Mouse (Mus musculus) intestine, postnatal 0 days (tissue): ENCODE measurements at regions not wholly inside any gene's neighbourhood (a gene's known extent, or its start where the extent isn't known, plus 50 kb on each side); places are given as distances from the start of the nearest gene placed in this dataset.

Experiments
- ATAC-seq: fragments of 200-750 bp; cut with Nextera tagmentation; 2 replicates; pipeline ENCODE4 v1.8.0; 2017; ENCODE audit warnings: mild to moderate bottlenecking, moderate TSS enrichment, moderate library complexity
- H3K27ac ChIP-seq: fragments of 300-500 bp; sonication (generic); 2 replicates; pipeline ENCODE4 v1.5.1; 2014; ENCODE audit warnings: mild to moderate bottlenecking, low read depth, low read length, moderate library complexity
- H3K27me3 ChIP-seq: fragments of 300-500 bp; sonication (generic); replicated peaks from 2 replicates; pipeline ENCODE4 v1.6.1; 2014; ENCODE audit warnings: low read length, mixed read lengths; ENCODE audit not compliant: control insufficient read depth, insufficient read depth
- H3K36me3 ChIP-seq: fragments of 300-500 bp; sonication (generic); 2 replicates; pipeline ENCODE4 v1.6.1; 2014; ENCODE audit warnings: mild to moderate bottlenecking, moderate library complexity; ENCODE audit not compliant: control insufficient read depth, insufficient read depth
- H3K4me1 ChIP-seq: fragments of 300-500 bp; sonication (generic); replicated peaks from 2 replicates; pipeline ENCODE4 v1.6.1; 2014; ENCODE audit warnings: antibody characterized with exemption, low read length, mixed read lengths; ENCODE audit not compliant: control insufficient read depth, insufficient read depth
- H3K4me2 ChIP-seq: fragments of 300-500 bp; sonication (generic); replicated peaks from 2 replicates; pipeline ENCODE4 v1.6.1; 2014; ENCODE audit warnings: low read depth, mild to moderate bottlenecking, moderate library complexity
- H3K4me3 ChIP-seq: fragments of 300-500 bp; sonication (generic); 2 replicates; pipeline ENCODE4 v1.5.1; 2014; ENCODE audit warnings: low read depth, low read length
- H3K9ac ChIP-seq: fragments of 300-500 bp; sonication (generic); 2 replicates; pipeline ENCODE4 v1.6.1; 2014; ENCODE audit warnings: mild to moderate bottlenecking, low read depth, low read length
- H3K9me3 ChIP-seq: fragments of 300-500 bp; sonication (generic); 2 replicates; pipeline ENCODE4 v1.6.1; 2016; ENCODE audit warnings: mixed run types; ENCODE audit not compliant: control insufficient read depth
- CTCF ChIP-seq: sonication (generic); IDR thresholded peaks from 2 replicates; pipeline ENCODE4 v1.5.1; 2016; ENCODE audit warnings: low read depth, mild to moderate bottlenecking, control low read depth, antibody characterized with exemption, moderate library complexity
- WGBS: fragments of 180-500 bp; shearing (Covaris S2); extraction: QIAGEN DNeasy Blood & Tissue Kit; methylation state at CpG from one replicate; pipeline ENCODE4 v1.1.7; 2014; 5-methylcytosine and 5-hydroxymethylcytosine counted together

- Histone ChIP-seq H3K36me3 (no peaks in the 10 kb centered on the region), H3K4me1 (no peaks in the 10 kb centered on the region), H3K27ac (no peak overlapping the region), H3K4me3 (no peak overlapping the region), H3K9ac (no peak overlapping the region), H3K4me2 (no peak overlapping the region), H3K27me3 (no peaks in the 10 kb centered on the region), H3K9me3 (no peaks in the 10 kb centered on the region)
- no peak for ATAC-seq
- TF ChIP-seq CTCF, result no peak
- 90% methylated on average over 3 of the region's 3 CpGs for WGBS
These were observed 429.3 kb downstream of the Ets1 start for GRCm38 (mm10) chr9:33065331-33065730.

- H3K27me3 ChIP-seq, result no peaks in the 10 kb centered on the region
- no peak overlapping the region for H3K27ac ChIP-seq
- H3K4me2 ChIP-seq, result no peak overlapping the region
- 67% methylated on average over 1 of the region's 1 CpGs for WGBS
- no peak for ATAC-seq
- H3K36me3 ChIP-seq, result no peaks in the 10 kb centered on the region
- no peak overlapping the region for H3K9ac ChIP-seq
- no peaks in the 10 kb centered on the region for H3K4me1 ChIP-seq
- H3K9me3 ChIP-seq, result no peaks in the 10 kb centered on the region
- H3K4me3 ChIP-seq, result no peak overlapping the region
- TF ChIP-seq CTCF, result no peak
These were observed 431.5 kb downstream of the Ets1 start for GRCm38 (mm10) chr9:33067521-33067920.

- H3K4me3 ChIP-seq, result no peak overlapping the region
- no peaks in the 10 kb centered on the region for H3K9me3 ChIP-seq
- H3K36me3 ChIP-seq, result no peaks in the 10 kb centered on the region
- H3K4me2 ChIP-seq, result no peak overlapping the region
- no peak for TF ChIP-seq CTCF
- WGBS, result 51% methylated on average over 3 of the region's 3 CpGs
- no peak for ATAC-seq
- no peaks in the 10 kb centered on the region for H3K4me1 ChIP-seq
- no peaks in the 10 kb centered on the region for H3K27me3 ChIP-seq
- H3K9ac ChIP-seq, result no peak overlapping the region
- no peak overlapping the region for H3K27ac ChIP-seq
These were observed 434.1 kb downstream of the Ets1 start for GRCm38 (mm10) chr9:33070116-33070515.

- Histone ChIP-seq H3K36me3 (no peaks in the 10 kb centered on the region), H3K9me3 (no peaks in the 10 kb centered on the region), H3K4me2 (no peak overlapping the region), H3K27ac (no peak overlapping the region), H3K27me3 (no peaks in the 10 kb centered on the region), H3K9ac (no peak overlapping the region), H3K4me1 (no peaks in the 10 kb centered on the region), H3K4me3 (no peak overlapping the region)
- ATAC-seq, result no peak
- 60% methylated on average over 3 of the region's 3 CpGs for WGBS
- TF ChIP-seq CTCF, result no peak
These were observed 444.2 kb downstream of the Ets1 start for GRCm38 (mm10) chr9:33080271-33080670.

GRCm38 (mm10) chr9:33080774-33081173 is 444.8 kb downstream of the Ets1 start:
- Histone ChIP-seq H3K4me1 (no peaks in the 10 kb centered on the region), H3K9me3 (no peaks in the 10 kb centered on the region), H3K4me3 (no peak overlapping the region), H3K27me3 (no peaks in the 10 kb centered on the region), H3K27ac (no peak overlapping the region), H3K9ac (no peak overlapping the region), H3K36me3 (no peaks in the 10 kb centered on the region), H3K4me2 (no peak overlapping the region)
- no peak for ATAC-seq
- peak; percentile 69 for TF ChIP-seq CTCF
- 57% methylated on average over 6 of the region's 6 CpGs for WGBS

- no peaks in the 10 kb centered on the region for H3K36me3 ChIP-seq
- H3K4me2 ChIP-seq, result no peak overlapping the region
- H3K27me3 ChIP-seq, result no peaks in the 10 kb centered on the region; the same call in 1 of the 2 replicates
- no peak overlapping the region for H3K9ac ChIP-seq
- H3K9me3 ChIP-seq, result no peaks in the 10 kb centered on the region
- 79% methylated on average over 3 of the region's 3 CpGs for WGBS
- ATAC-seq, result no peak
- no peak overlapping the region for H3K27ac ChIP-seq
- TF ChIP-seq CTCF, result no peak
- no peaks in the 10 kb centered on the region for H3K4me1 ChIP-seq
- no peak overlapping the region for H3K4me3 ChIP-seq
These were observed 454.0 kb downstream of the Ets1 start for GRCm38 (mm10) chr9:33089977-33090376.

- no peaks in the 10 kb centered on the region for H3K4me1 ChIP-seq
- no peak overlapping the region for H3K9ac ChIP-seq
- ATAC-seq, result no peak
- H3K27me3 ChIP-seq, result no peaks in the 10 kb centered on the region; the same call in 1 of the 2 replicates
- no peak overlapping the region for H3K4me2 ChIP-seq
- H3K9me3 ChIP-seq, result no peaks in the 10 kb centered on the region
- H3K36me3 ChIP-seq, result no peaks in the 10 kb centered on the region
- H3K4me3 ChIP-seq, result no peak overlapping the region
- TF ChIP-seq CTCF, result no peak
- H3K27ac ChIP-seq, result no peak overlapping the region
- WGBS, result 67% methylated on average over 3 of the region's 3 CpGs
These were observed 455.6 kb downstream of the Ets1 start for GRCm38 (mm10) chr9:33091664-33092063.
